Mouse (Mus musculus): ENCODE data around the gene Dyrk4. TPM values are rescaled to one million over a fixed set of nuclear protein-coding genes. Genes with fewer than 3 reads are reported as not detected.

Dyrk4 gene
- 0.26 and 0.34 TPM in 2 replicates for total RNA-seq (2021)
- long read RNA-seq, experiment 1 = 0 reads
- long read RNA-seq, experiment 2 = 0 reads

DNA sequence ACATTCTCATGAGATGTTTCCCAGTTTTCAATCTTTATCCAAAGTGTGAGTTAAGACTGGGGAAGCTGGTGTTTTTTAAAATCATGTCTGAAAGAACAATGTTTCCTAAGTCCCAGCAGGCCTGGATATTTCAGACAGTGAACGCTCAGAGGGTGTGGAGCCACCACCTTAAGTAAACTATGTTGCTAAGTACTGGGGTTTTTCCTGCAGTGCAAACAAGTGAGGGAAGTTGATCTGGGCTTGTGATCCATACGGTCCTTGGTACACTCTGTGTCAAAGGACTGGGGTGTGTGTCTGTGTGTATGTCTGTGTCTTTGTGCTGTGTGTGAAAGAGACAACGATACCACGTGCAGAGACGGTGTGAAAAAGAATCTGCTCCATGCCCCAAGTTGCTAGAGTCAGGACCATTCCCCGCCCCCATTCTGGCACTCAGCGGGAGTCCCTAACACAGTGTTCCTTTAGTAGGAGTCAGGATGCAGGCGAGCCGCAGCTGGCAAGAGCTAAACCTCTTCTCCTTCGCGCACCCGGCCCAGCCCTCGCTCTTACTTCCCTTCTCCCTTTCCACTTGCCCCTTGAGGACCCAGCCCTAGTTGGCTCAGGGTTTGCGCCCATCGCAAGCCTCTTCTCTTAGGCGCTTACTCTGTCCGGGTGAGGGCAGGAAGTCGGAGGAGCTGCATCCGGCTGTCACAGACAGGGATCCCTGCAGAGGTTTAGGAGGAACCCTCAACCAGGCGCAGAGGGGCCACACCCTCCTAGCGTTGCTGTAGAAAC is at the start of gene Dyrk4:
Gene Dyrk4, minus strand, starts transcription at position 729 of the 771 bp plus-strand sequence.
- peak; percentile 33 for DNase-seq

DNA sequence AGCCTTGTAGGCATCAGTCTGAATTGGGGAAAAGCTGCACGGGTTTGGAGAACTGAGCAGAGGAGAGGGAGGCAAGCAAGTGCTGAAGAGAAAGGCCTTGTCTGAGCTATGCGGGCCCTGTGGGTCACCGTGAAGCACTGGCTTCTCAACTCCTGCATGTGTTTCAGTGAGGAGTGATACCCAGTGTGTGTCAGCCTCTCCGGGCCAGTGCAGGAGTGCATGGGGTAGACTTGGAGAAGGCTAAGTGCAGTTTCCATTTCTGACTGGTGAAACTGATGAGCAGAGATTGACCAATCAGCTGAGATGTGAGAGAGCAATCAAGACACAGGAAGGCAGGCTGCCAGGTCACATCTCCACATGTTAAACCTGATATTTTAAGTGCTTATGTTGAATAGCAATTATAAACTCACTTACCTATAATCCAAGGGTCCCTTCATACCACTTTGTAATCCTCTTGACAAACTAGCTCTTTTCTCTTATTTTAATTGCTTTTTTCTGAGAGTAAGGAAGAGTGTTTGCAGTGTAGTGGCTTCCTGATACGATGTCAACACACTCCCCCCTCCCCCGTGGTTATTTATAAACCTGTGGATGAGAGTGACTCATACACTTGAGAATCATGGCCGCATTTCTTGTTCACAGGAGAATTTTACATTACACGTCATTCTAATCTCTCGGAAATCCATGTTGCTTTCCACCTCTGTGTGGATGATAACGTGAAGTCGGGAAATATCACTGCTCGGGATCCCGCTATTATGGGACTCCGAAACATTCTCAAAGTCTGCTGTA is 44.8 kb upstream of the Dyrk4 start:
- DNase-seq = no peak

DNA sequence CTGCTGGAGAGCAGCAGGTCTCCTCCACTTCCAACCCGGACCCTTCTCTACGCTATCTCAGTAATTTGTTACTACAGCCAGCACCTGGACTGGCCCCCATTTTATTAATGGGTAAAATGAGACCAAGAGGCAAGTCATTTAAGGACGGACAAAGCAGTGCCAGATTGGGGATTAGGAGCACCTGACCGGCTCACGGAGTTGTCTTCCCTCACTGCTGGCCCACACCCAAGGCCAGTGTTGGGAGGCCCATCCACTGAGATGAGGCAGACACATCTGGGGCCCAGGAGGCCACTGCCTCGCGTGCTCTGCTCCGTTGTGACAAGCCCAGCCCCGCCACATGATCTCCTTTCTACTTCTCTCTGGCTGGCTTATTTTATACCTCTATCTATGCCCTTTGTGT is 41.8 kb upstream of the Dyrk4 start:
- no peak for DNase-seq

DNA sequence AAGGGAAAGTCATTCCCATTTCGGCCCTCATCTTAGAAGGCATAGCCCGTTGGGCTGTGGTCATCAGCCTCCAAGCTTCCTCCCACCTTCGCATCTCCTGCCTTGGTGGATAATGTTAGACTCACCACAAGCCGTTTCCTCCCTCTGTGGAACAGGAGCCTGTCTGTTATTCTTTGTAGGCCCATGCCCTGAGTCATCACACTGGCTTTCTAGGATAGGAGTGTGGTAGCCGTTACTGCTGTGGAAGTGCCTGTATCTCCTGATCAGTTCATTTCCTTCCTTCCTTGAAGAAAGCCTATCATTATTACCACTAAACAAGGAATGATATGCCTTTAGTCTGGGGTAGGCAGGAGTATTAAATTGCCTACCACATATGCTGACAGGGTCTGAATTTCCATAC is 41.1 kb upstream of the Dyrk4 start:
- DNase-seq = no peak

DNA sequence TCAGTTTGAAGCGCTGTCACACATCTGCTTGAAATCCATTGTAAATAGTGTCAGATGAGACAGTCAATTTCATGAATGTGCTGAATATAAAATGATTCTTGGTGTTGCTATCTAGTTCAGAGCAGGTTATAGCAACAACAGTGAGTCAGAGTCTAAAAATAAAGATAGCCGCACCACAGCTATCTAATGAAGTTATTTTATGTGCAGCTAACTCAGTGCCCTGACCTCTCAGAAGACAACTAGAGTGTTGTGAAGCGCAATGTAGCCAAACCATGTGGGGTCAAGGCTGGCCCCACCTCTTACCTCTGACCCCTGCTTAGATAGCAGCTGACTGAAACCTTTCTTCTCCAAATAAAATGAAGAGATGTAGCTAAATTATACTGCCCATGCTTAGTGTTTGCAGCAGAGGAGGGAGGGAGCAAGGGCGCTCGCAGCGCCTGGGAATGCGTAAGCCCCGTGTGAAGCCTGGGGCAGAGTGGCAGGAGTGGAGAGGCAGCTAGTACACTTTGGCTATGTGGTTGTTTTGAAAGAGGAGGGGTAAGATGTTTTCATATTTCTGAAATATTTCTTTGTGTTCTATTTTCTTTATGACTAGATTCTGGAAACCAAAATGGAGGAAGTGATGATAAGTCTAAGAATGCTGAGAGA is 39.9 kb upstream of the Dyrk4 start:
- no peak for DNase-seq

DNA sequence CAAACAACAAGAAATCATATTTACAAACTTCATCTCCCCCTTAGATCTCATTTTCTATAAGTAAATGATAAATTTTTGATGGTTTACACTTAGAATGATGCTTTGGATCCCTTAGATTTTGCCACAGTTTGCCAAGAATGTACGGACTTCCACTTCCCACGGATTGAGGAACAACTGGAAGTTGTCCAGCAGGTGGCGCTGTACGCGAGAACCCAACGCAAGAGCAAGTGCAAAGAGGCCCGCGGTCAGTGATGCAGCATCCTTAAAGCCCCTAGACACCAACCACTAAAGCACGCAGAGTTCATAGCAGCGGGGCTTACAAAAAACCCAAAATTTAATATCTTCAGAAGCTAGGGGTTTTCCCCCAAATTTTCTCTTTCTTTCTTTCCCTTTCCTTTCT is 34.1 kb upstream of the Dyrk4 start:
- peak; percentile 87 for DNase-seq

DNA sequence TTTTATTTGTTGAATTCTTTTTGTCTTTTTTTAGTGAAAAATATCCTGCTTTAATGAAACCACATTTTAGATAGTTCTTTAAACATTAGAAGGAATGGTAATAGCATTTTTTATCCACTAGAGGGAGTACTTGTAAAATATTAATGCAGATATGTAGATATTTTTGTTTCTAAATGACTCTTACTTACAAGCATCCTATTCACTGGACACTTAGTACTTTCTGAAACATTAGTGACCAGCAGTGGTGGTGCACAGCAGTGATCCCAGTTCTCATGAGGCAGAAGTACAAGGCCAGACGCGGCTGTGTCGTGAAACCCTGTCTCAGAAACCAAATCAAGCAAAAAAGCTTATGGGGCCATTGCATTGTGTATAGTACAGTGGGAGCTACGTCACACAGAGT is 26.7 kb upstream of the Dyrk4 start:
- no peak for DNase-seq

DNA sequence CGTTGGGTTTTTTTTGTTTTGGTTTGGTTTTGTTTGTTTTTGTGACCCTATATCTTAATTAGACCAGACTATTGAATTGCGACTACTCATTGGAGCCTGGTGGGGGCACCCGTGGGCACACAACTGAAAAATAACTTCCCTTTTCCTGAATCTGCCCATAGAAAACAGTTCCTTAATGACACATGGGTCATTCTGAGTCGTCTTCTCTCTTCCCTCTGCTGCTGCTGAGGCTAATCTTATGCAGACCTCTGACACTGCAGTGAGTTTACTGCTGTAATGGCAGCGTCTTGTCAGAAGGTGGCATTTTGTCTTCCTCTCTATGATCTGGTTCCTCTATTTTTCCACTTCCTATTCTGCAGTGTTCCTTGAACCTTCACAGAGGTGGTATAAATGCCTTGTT is 18.8 kb upstream of the Dyrk4 start:
- peak; percentile 11 for DNase-seq

DNA sequence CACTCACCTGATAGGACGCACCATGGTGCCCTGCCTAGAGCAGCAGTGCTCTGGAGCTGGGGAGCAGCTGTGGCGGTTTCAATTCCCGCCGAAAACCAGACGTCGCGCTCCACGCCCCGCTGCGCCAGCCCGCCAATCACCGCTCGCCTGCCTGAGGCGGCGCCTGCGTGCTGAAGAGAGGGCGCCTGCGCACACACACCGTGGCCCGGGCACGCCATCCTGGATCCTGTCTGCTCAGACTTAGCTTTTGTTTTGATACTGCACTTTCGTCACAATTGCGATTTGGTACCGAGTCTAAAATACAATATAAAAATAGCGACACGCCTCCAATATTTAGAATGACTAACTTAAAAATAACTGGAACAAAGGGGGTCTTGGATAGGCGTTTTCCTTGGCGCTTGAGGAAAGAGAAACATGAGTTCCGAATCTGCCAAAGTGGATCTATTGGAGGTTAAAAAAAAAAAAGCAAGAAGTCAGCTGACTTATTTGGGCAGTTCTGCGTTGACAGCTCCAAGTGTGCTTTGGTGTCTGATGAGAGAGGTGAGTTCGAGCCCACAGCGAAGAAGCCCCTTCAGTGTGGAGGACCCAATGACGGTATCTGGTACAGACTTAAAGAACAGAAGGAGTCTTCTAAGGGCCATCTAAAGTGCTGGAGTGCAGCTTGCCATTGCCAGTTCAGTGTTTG is 18.0 kb upstream of the Dyrk4 start, which contains the start of the genes Rad51ap1 and D6Wsu163e:
Gene Rad51ap1, minus strand, starts transcription at position 101 of the 685 bp plus-strand sequence.
Gene D6Wsu163e, plus strand, starts transcription at position 476 of the 685 bp plus-strand sequence.
- DNase-seq = peak; percentile 97

DNA sequence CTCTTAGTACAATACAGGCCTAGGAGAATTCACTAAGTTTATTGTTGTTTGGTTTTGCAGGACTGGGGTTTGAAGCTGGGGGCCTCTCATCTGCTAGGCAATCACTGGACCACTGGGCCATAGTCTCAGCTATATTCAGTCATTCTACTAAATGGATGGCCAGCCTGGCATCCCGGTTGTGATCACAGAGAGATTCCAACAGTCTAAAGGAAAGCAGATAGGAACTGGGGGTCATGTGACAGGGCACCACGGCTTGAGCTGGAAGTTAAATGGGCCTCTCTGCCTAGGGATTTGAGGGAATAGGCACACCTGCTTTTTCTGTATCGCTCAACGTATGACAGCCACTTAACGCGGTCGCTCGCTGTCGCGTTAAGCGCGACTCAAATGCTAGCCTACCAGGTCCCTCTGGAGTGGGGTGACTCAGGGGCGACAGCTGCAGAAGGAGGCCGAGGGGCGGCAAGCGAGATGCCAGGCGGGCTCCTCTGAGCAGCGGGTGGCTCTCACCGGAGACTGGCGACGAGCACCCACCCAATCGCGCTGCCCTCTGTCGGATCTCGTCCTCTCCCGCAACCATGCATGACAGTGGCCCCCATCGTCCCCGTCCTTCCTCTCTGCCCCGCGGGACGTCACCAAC is 17.3 kb upstream of the Dyrk4 start:
- DNase-seq = no peak

DNA sequence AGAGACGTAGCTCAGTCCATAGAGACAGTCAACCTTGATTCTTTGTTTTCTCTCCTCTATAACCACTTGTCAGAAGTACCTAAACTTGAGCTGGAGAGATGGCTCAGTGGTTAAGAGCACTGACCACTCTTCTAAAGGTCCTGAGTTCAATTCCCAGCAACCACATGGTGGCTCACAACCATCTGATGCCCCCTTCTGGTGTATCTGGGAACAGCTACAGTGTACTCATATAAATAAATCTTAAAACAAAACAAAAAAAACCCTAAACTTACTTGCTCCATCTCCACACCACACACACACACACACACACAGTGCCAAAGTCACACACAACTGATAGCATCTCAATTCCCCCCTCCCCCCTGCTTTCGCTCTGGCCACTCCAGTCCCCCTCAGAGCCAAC is 16.4 kb upstream of the Dyrk4 start:
- no peak for DNase-seq

DNA sequence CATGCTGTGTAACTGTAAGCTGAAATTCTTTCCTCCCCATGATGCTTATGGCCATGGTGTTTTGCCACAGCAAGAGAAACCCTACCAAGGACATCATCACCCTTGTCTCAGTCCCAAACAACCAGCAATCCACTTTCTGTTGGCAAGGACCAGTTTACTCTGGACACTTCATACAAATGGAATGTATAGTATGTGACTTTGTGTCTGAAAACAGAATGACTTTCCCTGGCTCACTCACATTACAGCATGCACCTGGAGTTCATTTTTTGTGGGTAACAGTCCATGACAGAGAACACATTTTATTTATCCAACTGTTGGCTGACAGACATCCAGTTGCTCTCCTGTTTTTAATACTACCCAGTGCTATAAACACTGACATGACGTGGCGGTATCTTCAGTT is 11.3 kb upstream of the Dyrk4 start:
- DNase-seq = no peak

DNA sequence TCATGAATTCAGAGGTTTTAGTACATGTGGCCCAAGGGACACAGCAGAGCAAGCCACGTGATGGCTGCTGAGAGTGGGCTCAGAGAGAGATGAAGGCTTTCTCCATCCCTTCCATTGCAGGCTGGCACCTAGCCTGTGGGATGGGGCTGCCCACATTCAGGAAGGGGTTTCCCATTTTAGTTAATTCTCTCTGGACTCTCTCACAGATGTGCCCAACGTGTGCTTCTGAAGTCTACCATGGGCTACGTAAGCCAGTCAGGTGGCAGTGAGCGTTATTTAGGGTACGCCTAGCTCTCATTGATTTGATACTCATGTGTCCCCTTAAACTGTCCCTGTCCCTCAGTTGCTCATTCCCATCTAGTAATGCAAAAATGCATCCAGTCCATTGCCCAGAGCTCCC is 6.7 kb downstream of the Dyrk4 start:
- DNase-seq = no peak

DNA sequence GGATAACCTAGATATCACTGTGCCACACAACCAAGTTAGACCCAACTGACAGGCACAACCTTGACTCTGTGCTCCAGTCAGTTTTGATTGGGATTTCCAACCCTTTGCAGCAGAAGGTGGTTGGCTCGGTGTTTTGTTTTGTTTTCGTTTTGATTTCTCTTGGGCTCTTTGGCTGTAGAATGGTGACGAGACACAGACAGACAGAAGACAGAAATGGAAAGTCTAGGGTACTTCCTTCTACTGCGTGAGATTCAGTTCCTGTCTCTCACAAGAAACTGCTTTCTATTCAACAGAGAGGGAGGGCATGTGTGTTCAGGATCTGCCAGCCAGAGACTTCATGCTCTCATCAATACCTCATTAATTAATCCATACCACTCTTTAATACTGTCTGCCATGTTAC is 10.9 kb downstream of the Dyrk4 start:
- no peak for DNase-seq

DNA sequence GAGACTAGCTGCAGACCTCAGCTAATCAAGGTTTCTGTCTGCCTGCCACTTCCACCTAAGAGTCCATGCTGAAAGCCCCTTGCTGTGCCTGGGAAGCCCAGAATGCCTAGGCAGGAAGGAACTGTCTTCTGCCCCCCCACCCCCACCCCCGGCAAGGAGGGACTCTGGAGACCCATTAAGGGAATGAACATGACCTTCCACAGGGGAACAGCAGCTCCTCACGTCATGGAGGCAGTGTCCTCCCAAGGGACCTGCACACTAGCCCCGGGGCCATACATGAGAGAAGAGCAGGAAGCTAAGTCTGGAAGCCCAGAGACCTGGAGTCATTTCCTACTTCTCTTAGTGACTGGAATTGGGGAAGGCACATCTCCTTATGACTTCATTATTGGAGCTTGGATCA is 13.8 kb downstream of the Dyrk4 start:
- no peak for DNase-seq

DNA sequence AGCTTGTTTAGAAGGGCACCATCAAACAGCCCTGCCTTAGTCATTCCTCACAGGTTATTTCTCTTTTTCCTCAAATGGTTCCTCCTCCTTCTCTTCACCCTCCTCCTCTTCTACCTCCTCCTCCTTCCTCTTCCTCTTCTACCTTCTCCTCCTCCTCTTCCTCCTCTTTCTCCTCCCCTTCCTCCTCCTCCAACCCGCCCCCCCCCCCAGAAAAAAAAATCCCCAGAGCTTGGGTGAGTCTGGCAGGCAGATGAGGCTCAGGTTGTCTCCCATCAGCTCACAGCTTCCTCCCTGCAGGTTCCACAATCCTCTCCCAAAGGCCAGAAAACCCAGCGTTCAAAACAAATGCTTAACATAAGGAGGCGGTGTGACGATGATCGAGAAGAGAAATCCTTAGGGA is 14.3 kb downstream of the Dyrk4 start:
- DNase-seq = no peak

DNA sequence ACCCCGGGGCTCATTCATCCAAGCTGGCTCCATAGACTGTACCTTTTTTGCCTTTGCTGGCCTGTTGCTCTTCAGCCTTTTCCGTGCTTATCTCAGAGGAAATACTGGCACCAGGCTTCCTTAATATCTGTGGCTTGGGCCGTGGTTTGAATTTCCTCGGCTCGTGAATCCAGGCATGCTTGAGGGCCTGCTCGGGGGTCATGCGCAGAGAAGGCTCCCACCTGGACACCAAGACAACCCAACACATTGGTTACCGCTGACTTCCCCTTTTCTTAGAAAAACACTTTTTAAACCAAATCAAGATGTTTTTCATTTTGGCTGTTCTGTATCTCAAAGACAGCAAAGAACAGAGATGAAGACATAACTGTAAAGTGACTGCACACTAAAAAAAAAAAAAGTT is 44.5 kb downstream of the Dyrk4 start:
- DNase-seq = no peak

DNA sequence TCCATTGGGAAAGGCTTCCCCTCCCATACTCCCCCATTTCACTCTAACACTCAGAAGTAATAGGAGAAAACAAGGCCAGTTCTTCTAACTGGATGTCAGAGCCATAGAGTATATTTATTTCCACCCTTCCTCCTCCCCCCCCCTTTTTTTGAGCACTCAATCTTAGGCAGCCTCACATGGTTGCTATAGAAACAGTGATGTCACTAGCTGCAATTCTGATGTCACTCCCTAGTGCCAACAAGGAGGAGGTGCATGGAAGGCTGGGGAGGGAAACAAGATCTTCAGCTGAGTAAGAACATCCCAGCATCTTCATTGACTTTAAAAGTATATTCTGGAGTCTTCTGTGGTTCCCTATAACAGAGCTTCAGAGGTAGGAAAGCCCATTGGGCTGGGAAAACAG is 68.8 kb downstream of the Dyrk4 start, which contains the start of gene Akap3:
Gene Akap3, plus strand, starts transcription at position 218 of the 400 bp plus-strand sequence.
- no peak for DNase-seq

DNA sequence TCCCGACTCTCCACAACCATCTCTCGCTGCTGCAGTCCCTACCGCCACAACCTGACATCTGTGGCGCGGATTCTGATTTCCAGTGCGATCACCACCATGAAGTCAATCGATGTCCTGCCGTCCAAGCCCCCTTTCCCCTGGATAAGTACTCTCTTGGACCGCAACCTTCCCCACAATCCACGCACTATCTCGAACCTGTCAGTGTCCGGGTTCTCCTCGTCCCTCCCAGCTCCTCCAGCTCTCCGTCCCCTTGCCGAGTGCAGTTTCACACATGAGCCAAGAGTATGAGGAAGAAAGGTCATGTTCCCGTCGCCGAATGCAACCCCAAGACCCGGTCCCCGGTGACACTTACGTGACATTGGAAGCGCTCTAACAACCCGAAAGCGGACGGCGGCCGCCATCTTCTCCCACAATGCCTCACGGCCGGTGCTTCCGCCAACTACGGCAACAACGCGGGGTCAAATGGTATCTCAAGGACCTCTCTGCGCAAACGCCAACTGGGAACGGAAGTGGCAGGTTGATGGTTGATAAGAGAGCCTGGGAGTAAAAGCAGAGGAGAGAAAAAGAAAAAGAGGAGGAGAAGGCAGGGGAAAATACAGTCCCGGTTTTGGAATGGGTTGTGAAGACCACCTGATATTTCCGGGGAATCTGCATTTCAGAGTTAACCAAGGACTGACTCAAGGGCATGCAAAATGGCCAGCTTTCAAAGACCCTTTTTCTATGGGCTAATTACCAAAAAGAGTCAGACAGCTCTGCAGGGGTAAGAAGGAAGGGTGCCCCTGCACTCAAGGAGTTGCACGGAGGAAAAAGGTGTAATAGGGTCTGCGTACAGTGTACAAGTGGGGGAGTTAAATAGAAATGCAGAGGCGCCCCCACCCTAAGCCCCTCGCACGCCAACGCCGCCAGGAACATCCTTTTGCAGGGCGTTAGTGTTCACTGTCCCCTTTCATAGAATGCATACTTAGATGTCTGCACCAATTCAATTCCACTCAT is 72.6 kb downstream of the Dyrk4 start, which contains the start of gene Ndufa9:
Gene Ndufa9, minus strand, starts transcription at position 425 of the 993 bp plus-strand sequence.
- peak; percentile 97 for DNase-seq

DNA sequence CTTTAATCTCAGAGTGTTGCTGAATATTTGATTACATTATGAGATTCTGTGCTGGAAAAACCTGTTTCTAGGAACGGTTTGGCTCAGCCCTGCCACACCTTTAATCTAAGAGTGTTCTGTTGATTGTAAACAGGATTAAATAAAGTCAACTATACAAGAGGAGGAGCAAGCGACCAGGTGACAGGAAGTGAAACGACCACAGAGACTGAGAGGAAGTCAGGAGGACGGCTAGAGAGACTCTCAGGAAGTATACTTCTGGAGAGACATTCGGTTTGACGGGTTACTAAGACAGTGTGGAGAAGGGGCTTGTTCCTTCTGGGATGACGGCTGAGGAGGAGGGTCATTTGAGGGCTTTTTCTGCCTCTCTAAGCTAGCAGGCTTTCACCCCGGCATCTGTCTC is 85.0 kb downstream of the Dyrk4 start:
- no peak for DNase-seq

Data from adrenal gland, postnatal 14 days (tissue).